30 mouse cellular contexts compared by ENCODE assay signal in the genomic region with DNA sequence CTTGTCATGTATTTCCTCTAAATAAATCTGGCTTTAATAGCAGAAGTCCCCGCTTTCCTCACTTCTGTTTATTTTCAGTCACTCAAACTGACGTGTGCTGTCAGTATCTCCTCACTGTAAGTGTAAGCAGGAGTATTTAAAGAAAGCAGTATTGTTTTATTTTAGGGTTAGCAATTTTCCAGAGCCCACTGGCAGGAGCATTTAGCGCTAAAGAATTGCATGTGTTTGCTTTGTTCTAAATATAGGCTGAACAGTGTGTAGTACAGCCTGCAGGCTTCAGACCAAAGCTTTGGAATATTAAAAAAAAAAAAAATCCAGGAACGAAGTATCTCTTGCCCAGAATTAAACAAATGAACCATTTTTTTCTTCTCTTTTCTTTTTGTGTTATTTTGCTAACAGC.
A peak's percentile ranks its signal among the peaks of the same experiment; 100 is the strongest.
DNase-seq lines count a peak whose midpoint lies in the region; ATAC-seq lines count a peak whose summit lies in the region.
"Had no signal": no experiment of that assay in that cellular context is flagged by ENCODE, and none has a peak within 500 bp of the region (broad histone marks: within the 10 kb centered on the region; RNA-seq: fewer than 3 reads in every experiment).

No protein-coding gene starts in this region.

- H3K4me1 ChIP-seq in forebrain, embryonic 14.5 days (ENCODE audit: control insufficient read depth, insufficient read depth, low read length), result no peaks in the 10 kb centered on the region
- no peaks in the 10 kb centered on the region for H3K4me1 ChIP-seq in forebrain, embryonic 12.5 days
- 0 out of 2 replicates have a peak, but pooled peaks cover 8% of the 10 kb centered on the region for H3K4me1 ChIP-seq in heart, embryonic 11.5 days (ENCODE audit: control insufficient read depth, insufficient read depth, low read length)
- H3K4me1 ChIP-seq in heart, embryonic 16.5 days (ENCODE audit: control insufficient read depth, insufficient read depth, low read length), result peaks cover 8% of the 10 kb centered on the region
- H3K4me1 ChIP-seq: embryonic facial prominence, embryonic 12.5 days; forebrain, embryonic 10.5 days; hindbrain, embryonic 10.5 days; hindbrain, embryonic 15.5 days; midbrain, embryonic 10.5 days; midbrain, embryonic 15.5 days; neural tube, embryonic 15.5 days had no signal

- H3K27me3 ChIP-seq in forebrain, embryonic 14.5 days (replicated peaks; ENCODE audit: control insufficient read depth, insufficient read depth, low read length), result no peaks in the 10 kb centered on the region
- no peaks in the 10 kb centered on the region for H3K27me3 ChIP-seq in forebrain, embryonic 12.5 days
- no peaks in the 10 kb centered on the region for H3K27me3 ChIP-seq in heart, embryonic 11.5 days (ENCODE audit: control insufficient read depth, insufficient read depth, low read length)
- no peaks in the 10 kb centered on the region for H3K27me3 ChIP-seq in heart, embryonic 16.5 days (ENCODE audit: control insufficient read depth, insufficient read depth, low read length)
- H3K27me3 ChIP-seq: embryonic facial prominence, embryonic 12.5 days; hindbrain, embryonic 15.5 days; midbrain, embryonic 15.5 days; neural tube, embryonic 15.5 days had no signal

- no peak overlapping the region for H3K4me3 ChIP-seq in forebrain, embryonic 14.5 days (ENCODE audit: low read depth, low read length)
- H3K4me3 ChIP-seq in forebrain, embryonic 12.5 days (replicated peaks), result no peak overlapping the region
- no peak overlapping the region for H3K4me3 ChIP-seq in heart, embryonic 11.5 days (ENCODE audit: low read depth, low read length)
- H3K4me3 ChIP-seq in heart, embryonic 16.5 days (ENCODE audit: low read length), result no peak overlapping the region
- H3K4me3 ChIP-seq: embryonic facial prominence, embryonic 12.5 days; forebrain, embryonic 10.5 days; hindbrain, embryonic 10.5 days; hindbrain, embryonic 15.5 days; midbrain, embryonic 10.5 days; midbrain, embryonic 15.5 days; neural tube, embryonic 15.5 days had no signal

- H3K9ac ChIP-seq in forebrain, embryonic 14.5 days (ENCODE audit: low read length), result no peak overlapping the region
- H3K9ac ChIP-seq in forebrain, embryonic 12.5 days, result no peak overlapping the region
- H3K9ac ChIP-seq in heart, embryonic 11.5 days (ENCODE audit: low read depth, low read length), result no peak overlapping the region
- no peak overlapping the region for H3K9ac ChIP-seq in heart, embryonic 16.5 days (ENCODE audit: low read length)
- H3K9ac ChIP-seq: embryonic facial prominence, embryonic 12.5 days; hindbrain, embryonic 15.5 days; liver, embryonic 14.5 days; midbrain, embryonic 15.5 days; neural tube, embryonic 15.5 days had no signal

- ATAC-seq in forebrain, embryonic 14.5 days, result no peak
- no peak for ATAC-seq in forebrain, embryonic 12.5 days (ENCODE audit: low FRiP score)
- ATAC-seq in heart, embryonic 11.5 days (replicated peaks; ENCODE audit: insufficient number of reproducible peaks, low FRiP score, low TSS enrichment), result no peak
- peak; percentile 58 for ATAC-seq in heart, embryonic 16.5 days (replicated peaks; ENCODE audit: extremely low read depth, insufficient read depth, low FRiP score)
- ATAC-seq: CD4-positive, CD25-positive, alpha-beta regulatory T cell, adult 4 months; inflammation-experienced regulatory T-cells, adult 6 months; midbrain, embryonic 15.5 days had no signal

- no peaks in the 10 kb centered on the region for H3K36me3 ChIP-seq in forebrain, embryonic 14.5 days (ENCODE audit: control insufficient read depth, insufficient read depth, low read length)
- no peaks in the 10 kb centered on the region for H3K36me3 ChIP-seq in forebrain, embryonic 12.5 days (replicated peaks)
- H3K36me3 ChIP-seq in heart, embryonic 11.5 days (ENCODE audit: control insufficient read depth, insufficient read depth, low read length), result no peaks in the 10 kb centered on the region
- H3K36me3 ChIP-seq in heart, embryonic 16.5 days (ENCODE audit: control insufficient read depth, insufficient read depth), result no peaks in the 10 kb centered on the region
- H3K36me3 ChIP-seq: embryonic facial prominence, embryonic 12.5 days; forebrain, embryonic 10.5 days; hindbrain, embryonic 10.5 days; hindbrain, embryonic 15.5 days; midbrain, embryonic 10.5 days; midbrain, embryonic 15.5 days; neural tube, embryonic 15.5 days had no signal

- intact Hi-C loops in heart, postnatal 25 days (cut with DNase I), result no loop called here
- intact Hi-C loops in heart, postnatal 14 days (cut with DNase I), result no loop called here

- H3K4me2 ChIP-seq in forebrain, embryonic 14.5 days (ENCODE audit: low read length), result no peak overlapping the region
- no peak overlapping the region for H3K4me2 ChIP-seq in forebrain, embryonic 12.5 days
- H3K4me2 ChIP-seq in heart, embryonic 11.5 days, result peak overlapping the region; percentile 7
- peak overlapping the region; percentile 41 for H3K4me2 ChIP-seq in heart, embryonic 16.5 days (ENCODE audit: low read depth, low read length)
- H3K4me2 ChIP-seq: embryonic facial prominence, embryonic 12.5 days; hindbrain, embryonic 15.5 days; midbrain, embryonic 15.5 days; neural tube, embryonic 15.5 days had no signal

- no peaks in the 10 kb centered on the region for H3K9me3 ChIP-seq in forebrain, embryonic 14.5 days (replicated peaks; ENCODE audit: control insufficient read depth, low read length)
- no peaks in the 10 kb centered on the region for H3K9me3 ChIP-seq in forebrain, embryonic 12.5 days
- H3K9me3 ChIP-seq in heart, embryonic 11.5 days (replicated peaks; ENCODE audit: control insufficient read depth, low read length), result no peaks in the 10 kb centered on the region
- no peaks in the 10 kb centered on the region for H3K9me3 ChIP-seq in heart, embryonic 16.5 days (replicated peaks; ENCODE audit: control insufficient read depth, low read length)
- H3K9me3 ChIP-seq: embryonic facial prominence, embryonic 12.5 days; forebrain, embryonic 10.5 days; hindbrain, embryonic 10.5 days; hindbrain, embryonic 15.5 days; midbrain, embryonic 10.5 days; midbrain, embryonic 15.5 days; neural tube, embryonic 15.5 days had no signal

- H3K27ac ChIP-seq in forebrain, embryonic 14.5 days (ENCODE audit: low read depth, low read length), result no peak overlapping the region
- no peak overlapping the region for H3K27ac ChIP-seq in forebrain, embryonic 12.5 days
- H3K27ac ChIP-seq in heart, embryonic 11.5 days (ENCODE audit: low read depth, low read length), result peak overlapping the region; percentile 73
- peak overlapping the region; percentile 70 for H3K27ac ChIP-seq in heart, embryonic 16.5 days (ENCODE audit: low read length)
- H3K27ac ChIP-seq: embryonic facial prominence, embryonic 12.5 days; forebrain, embryonic 10.5 days; hindbrain, embryonic 10.5 days; hindbrain, embryonic 15.5 days; liver, embryonic 14.5 days; midbrain, embryonic 10.5 days; midbrain, embryonic 15.5 days; neural tube, embryonic 15.5 days had no signal

- peak; percentile 10 for DNase-seq in forebrain, embryonic 14.5 days (ENCODE audit: low spot score)
- no peak for DNase-seq in heart, postnatal 25 days (ENCODE audit: low spot score)
- no peak for DNase-seq in heart, postnatal 14 days
- no peak for DNase-seq in left cerebral cortex, adult 11 months (ENCODE audit: low spot score)
- DNase-seq: adrenal gland, postnatal 14 days; cerebellum, adult 11-12 months; cerebellum, adult 9-11 months; gastrocnemius, postnatal 10 days; kidney, adult 11 months; kidney, postnatal 14 days; layer of hippocampus, adult 9-11 months; liver; lung, adult 2 months; lung, postnatal 14 days; retina, postnatal 1 day; right cerebral cortex, postnatal 14 days; thymus, postnatal 14 days had no signal

- WGBS in forebrain, embryonic 14.5 days, result 63% methylated on average over 4 of the region's 4 CpGs
- WGBS in forebrain, embryonic 12.5 days, result 65% methylated on average over 4 of the region's 4 CpGs
- WGBS in heart, embryonic 11.5 days (ENCODE audit: insufficient replicate concordance), result 12% methylated on average over 4 of the region's 4 CpGs
- WGBS in heart, embryonic 16.5 days, result 14% methylated on average over 4 of the region's 4 CpGs

Comparison
In these comparisons a context has a peak if more than half of its experiments do, and no peak if none do; other contexts are left out.
1. H3K27ac ChIP-seq: peak in heart, embryonic 11.5 days (single experiment) and heart, embryonic 16.5 days (single experiment); none in forebrain, embryonic 14.5 days (single experiment) and forebrain, embryonic 12.5 days (single experiment).
2. H3K4me2 ChIP-seq: peak in heart, embryonic 11.5 days (single experiment) and heart, embryonic 16.5 days (single experiment); none in forebrain, embryonic 14.5 days (single experiment) and forebrain, embryonic 12.5 days (single experiment).